Mouse (Mus musculus) CD4-positive, CD25-positive, alpha-beta regulatory T cell (primary cell): ENCODE data around the gene Kank1. TPM values are rescaled to one million over a fixed set of nuclear protein-coding genes. Genes with fewer than 3 reads are reported as not detected.

Source experiments
- polyA plus RNA-seq: library from polyadenylated mRNA; unstranded; fragments of 100-300 nt; shearing (Covaris generic); gene quantifications from one replicate; pipeline ENCODE4 v1.2.1, GENCODE M21; 2017

Gene Kank1
- 0.35 TPM for polyA plus RNA-seq

DNA sequence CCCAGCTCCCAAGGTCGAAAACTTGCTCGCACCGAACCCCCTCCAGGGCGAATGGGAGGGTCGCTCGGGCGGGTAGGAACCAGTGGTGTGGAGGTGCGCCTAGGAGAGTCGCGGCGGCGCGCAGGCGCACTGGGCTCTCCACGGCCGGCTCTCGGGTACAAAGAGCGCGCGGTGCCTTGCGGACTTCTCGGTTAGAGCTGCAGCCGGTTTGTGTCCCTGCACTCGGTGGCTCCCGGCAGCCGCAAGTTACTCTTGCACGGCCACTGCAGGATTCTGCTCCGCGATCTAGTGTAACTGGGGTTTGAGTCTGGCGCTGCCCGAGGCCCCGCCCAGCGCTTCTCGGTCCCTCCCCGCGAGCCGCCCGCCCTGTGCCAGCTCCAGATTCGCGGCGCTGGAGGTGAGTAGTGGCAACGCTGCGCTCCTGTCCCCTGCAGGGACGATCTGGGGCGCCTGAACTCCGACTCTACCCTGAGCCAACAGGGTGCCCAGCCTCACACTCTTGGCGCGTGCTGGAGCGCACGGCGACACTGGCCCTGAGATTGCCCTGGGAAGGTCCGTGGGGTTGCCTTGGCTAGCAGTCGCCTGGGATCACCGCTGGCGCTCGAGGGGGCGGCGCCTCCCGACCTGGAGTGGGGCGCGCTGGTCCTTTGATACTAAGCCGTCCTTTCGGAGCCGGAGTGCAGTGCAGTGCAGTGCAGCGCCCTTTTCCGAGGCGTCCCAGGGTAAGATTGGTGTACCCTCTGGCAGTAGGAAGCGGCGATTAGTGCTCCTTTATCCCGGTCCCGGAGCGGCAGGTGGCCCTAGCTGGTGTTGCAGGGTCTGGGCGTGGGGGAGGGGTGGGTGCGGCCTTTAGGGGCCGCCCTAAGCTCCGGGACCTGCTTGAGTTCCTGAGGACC lies at the start of gene Kank1:
Gene Kank1 (plus strand): TSS at position 380 of the 896 bp plus-strand sequence.

Other genes starting within 250 kb of the Kank1 start
- 168 TPM for gene Dock8, start 237.4 kb upstream of the Kank1 start, polyA plus RNA-seq